Mouse (Mus musculus): Measurements from ENCODE around the gene Krtap3-3. TPM values are rescaled to one million over a fixed set of nuclear protein-coding genes. Genes with fewer than 3 reads are reported as not detected.
"Not testable (repeated sequence)": the region's sequence is repeated elsewhere in the genome, so short reads cannot be mapped to it uniquely, and the experiment has no call there.

The Krtap3-3 gene
- polyA plus RNA-seq (2015; fragmentation: Nextera tagmentation; extraction: Ambion mirVana): not detected in 2 replicates

DNA sequence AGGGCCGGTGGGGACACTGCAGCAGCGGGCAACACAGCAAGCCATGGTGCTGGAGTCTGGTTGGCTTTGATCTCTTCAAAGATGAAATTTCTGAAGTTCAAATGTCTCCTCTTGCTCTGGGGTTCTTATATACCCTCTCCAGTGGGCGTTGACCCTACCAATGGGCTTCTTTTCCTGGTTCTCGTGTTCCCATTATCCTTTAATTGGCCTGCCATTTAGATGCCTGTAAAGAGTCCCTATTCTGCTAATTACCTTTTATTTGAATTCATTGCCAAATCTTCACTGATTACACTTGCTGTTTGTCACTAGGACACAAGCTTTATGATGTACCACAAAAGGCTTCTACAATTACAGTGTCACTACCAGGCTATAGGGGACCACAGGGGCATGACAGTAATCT is at the start of gene Krtap3-3:
TSS of gene Krtap3-3 (minus strand) at position 101 of the 400 bp plus-strand sequence.
- 50% methylated on average over 4 of the region's 4 CpGs for WGBS
- H3K9me3 ChIP-seq (replicated peaks; ENCODE audit: control insufficient read depth, low read length): no peaks in the 10 kb centered on the region

DNA sequence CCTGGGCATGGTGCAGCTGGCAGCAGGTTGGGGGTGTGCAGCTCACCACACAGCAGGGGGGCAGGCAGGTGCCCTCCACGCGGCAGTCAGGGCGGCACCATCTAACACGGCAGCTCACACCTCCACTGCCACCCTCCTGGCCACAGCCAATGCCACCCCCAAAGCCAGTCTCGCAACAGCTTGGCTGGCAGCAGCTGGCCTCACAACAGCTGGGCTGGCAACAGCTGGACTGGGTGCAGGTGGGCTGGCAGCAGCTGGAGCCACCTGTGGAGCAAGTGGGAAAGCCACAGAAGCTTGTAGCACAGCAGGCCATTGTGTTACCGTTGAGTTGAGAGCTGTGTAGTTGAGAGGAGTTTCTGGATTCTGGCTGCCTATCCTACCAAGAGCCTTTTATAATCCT is 47.1 kb upstream of the Krtap3-3 start, which contains the start of gene Krtap9-3:
TSS of gene Krtap9-3 (minus strand) at position 364 of the 400 bp plus-strand sequence.
- not testable (repeated sequence) for H3K9me3 ChIP-seq (replicated peaks; ENCODE audit: control insufficient read depth, low read length); H3K4me2 ChIP-seq (ENCODE audit: low read depth, low read length); H3K27me3 ChIP-seq (ENCODE audit: control insufficient read depth, insufficient read depth, low read length); H3K4me3 ChIP-seq (ENCODE audit: low read length); H3K36me3 ChIP-seq (ENCODE audit: control insufficient read depth, insufficient read depth); ATAC-seq (replicated peaks; ENCODE audit: extremely low read depth, insufficient read depth, low FRiP score); H3K27ac ChIP-seq (ENCODE audit: low read length); H3K9ac ChIP-seq (ENCODE audit: low read length); H3K4me1 ChIP-seq (ENCODE audit: control insufficient read depth, insufficient read depth, low read length)
- WGBS: 79% methylated on average over 6 of the region's 6 CpGs

More for the DNA sequence above, at the start of gene Krtap3-3:
- H3K4me3 ChIP-seq (ENCODE audit: low read length): no peak within 1 kb of the TSS
- no peak for ATAC-seq (replicated peaks; ENCODE audit: extremely low read depth, insufficient read depth, low FRiP score)
- no peaks in the 10 kb centered on the region for H3K36me3 ChIP-seq (ENCODE audit: control insufficient read depth, insufficient read depth)
- H3K4me1 ChIP-seq (ENCODE audit: control insufficient read depth, insufficient read depth, low read length): no peaks in the 10 kb centered on the region
- no peak within 1 kb of the TSS for H3K4me2 ChIP-seq (ENCODE audit: low read depth, low read length)
- H3K27me3 ChIP-seq (ENCODE audit: control insufficient read depth, insufficient read depth, low read length): no peaks in the 10 kb centered on the region
- no peak within 1 kb of the TSS for H3K27ac ChIP-seq (ENCODE audit: low read length)
- H3K9ac ChIP-seq (ENCODE audit: low read length): no peak within 1 kb of the TSS

DNA sequence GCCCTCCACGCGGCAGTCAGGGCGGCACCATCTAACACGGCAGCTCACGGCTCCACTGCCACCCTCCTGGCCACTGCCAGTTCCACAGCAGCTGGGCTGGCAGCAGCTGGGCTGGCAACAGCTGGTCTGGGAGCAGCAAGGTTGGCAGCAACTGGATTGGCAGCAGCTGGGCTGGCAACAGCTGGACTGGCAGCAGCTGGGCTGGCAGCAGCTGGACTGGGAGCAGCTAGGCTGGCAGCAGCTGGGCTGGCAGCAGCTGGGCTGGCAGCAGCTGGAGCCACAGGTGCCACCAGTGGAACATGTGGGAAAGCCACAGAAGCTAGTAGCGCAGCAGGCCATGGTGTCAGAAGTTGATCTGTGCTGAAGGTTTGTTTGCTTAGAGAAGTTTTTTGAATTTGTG is 40.3 kb upstream of the Krtap3-3 start, which contains the start of gene Krtap1-3:
TSS of gene Krtap1-3 (minus strand) at position 359 of the 400 bp plus-strand sequence.
- Histone ChIP-seq H3K27me3 (ENCODE audit: control insufficient read depth, insufficient read depth, low read length) (no peaks in the 10 kb centered on the region), H3K4me1 (ENCODE audit: control insufficient read depth, insufficient read depth, low read length) (no peaks in the 10 kb centered on the region), H3K9ac (ENCODE audit: low read length) (no peak within 1 kb of the TSS), H3K36me3 (ENCODE audit: control insufficient read depth, insufficient read depth) (no peaks in the 10 kb centered on the region), H3K9me3 (replicated peaks; ENCODE audit: control insufficient read depth, low read length) (no peaks in the 10 kb centered on the region), H3K4me2 (ENCODE audit: low read depth, low read length) (no peak within 1 kb of the TSS), H3K27ac (ENCODE audit: low read length) (no peak within 1 kb of the TSS), H3K4me3 (ENCODE audit: low read length) (no peak within 1 kb of the TSS)
- WGBS: 79% methylated on average over 6 of the region's 6 CpGs
- ATAC-seq (replicated peaks; ENCODE audit: extremely low read depth, insufficient read depth, low FRiP score): no peak

DNA sequence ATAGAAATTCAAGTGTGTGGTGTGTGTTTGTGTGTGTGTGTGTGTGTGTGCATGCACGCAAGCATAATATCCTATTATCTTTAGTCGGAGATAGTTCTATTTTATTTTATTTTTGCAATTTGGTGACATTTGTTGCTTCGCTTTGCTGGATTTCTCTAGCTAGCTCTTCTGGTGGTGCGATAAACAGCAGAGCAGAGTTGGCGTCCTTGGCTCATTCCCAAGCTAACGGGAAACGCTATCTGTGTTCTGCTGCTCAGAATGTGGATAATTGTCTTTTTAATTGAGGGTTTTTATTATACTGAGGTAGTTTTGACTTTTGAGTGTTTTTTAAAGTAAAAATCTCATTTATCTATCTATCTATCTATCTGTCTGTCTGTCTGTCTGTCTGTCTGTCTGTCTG is 34.4 kb upstream of the Krtap3-3 start:
- H3K4me2 ChIP-seq (ENCODE audit: low read depth, low read length): no peak overlapping the region
- ATAC-seq (replicated peaks; ENCODE audit: extremely low read depth, insufficient read depth, low FRiP score): no peak
- H3K27ac ChIP-seq (ENCODE audit: low read length): no peak overlapping the region
- 70% methylated on average over 7 of the region's 7 CpGs for WGBS
- H3K4me1 ChIP-seq (ENCODE audit: control insufficient read depth, insufficient read depth, low read length): no peaks in the 10 kb centered on the region
- no peaks in the 10 kb centered on the region for H3K27me3 ChIP-seq (ENCODE audit: control insufficient read depth, insufficient read depth, low read length)
- H3K9ac ChIP-seq (ENCODE audit: low read length): no peak overlapping the region
- H3K4me3 ChIP-seq (ENCODE audit: low read length): no peak overlapping the region
- H3K36me3 ChIP-seq (ENCODE audit: control insufficient read depth, insufficient read depth): no peaks in the 10 kb centered on the region
- H3K9me3 ChIP-seq (replicated peaks; ENCODE audit: control insufficient read depth, low read length): no peaks in the 10 kb centered on the region

DNA sequence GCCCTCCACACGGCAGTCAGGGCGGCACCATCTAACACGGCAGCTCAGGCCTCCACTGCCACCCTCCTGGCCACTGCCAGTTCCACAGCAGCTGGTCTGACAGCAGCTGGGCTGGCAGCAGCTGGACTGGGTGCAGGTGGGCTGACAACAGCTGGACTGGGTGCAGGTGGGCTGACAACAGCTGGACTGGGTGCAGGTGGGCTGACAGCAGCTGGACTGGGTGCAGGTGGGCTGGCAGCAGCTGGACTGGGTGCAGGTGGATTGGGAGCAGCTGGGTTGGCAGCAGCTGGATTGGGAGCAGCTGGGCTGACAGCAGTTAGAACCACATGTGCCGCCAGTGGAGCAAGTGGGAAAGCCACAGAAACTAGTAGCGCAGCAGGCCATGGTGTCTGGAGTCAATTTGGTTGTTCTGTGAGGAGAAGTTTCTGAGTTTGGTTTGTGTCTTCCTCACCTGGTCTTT is 32.6 kb upstream of the Krtap3-3 start, which contains the start of gene Krtap1-4:
TSS of gene Krtap1-4 (minus strand) at position 410 of the 460 bp plus-strand sequence.
- Histone ChIP-seq H3K9me3 (replicated peaks; ENCODE audit: control insufficient read depth, low read length) (no peaks in the 10 kb centered on the region), H3K4me3 (ENCODE audit: low read length) (no peak within 1 kb of the TSS), H3K4me2 (ENCODE audit: low read depth, low read length) (no peak within 1 kb of the TSS), H3K27me3 (ENCODE audit: control insufficient read depth, insufficient read depth, low read length) (no peaks in the 10 kb centered on the region), H3K9ac (ENCODE audit: low read length) (no peak within 1 kb of the TSS), H3K27ac (ENCODE audit: low read length) (no peak within 1 kb of the TSS), H3K36me3 (ENCODE audit: control insufficient read depth, insufficient read depth) (no peaks in the 10 kb centered on the region), H3K4me1 (ENCODE audit: control insufficient read depth, insufficient read depth, low read length) (no peaks in the 10 kb centered on the region)
- WGBS: 71% methylated on average over 5 of the region's 5 CpGs
- ATAC-seq (replicated peaks; ENCODE audit: extremely low read depth, insufficient read depth, low FRiP score): no peak

DNA sequence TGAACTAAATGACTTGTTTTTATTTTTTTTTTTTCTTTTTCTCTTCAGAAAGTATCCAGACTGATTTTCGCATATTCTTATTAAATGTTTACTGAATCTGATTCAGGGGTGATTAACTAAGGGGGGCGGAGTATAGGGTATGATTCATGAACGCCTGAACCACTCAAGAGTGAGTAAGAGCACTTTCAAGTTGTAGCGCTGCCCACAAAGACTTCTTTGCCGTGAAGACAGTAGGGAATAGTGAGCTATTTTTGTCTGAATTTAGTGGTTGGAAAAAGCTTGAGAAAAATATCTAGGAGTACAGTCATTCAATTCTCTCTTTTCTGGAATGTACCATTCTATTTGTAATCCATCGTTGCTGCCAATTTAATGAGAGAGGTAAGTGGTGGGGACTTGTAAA is 30.9 kb upstream of the Krtap3-3 start:
- WGBS: 69% methylated on average over 6 of the region's 6 CpGs
- no peak for ATAC-seq (replicated peaks; ENCODE audit: extremely low read depth, insufficient read depth, low FRiP score)

DNA sequence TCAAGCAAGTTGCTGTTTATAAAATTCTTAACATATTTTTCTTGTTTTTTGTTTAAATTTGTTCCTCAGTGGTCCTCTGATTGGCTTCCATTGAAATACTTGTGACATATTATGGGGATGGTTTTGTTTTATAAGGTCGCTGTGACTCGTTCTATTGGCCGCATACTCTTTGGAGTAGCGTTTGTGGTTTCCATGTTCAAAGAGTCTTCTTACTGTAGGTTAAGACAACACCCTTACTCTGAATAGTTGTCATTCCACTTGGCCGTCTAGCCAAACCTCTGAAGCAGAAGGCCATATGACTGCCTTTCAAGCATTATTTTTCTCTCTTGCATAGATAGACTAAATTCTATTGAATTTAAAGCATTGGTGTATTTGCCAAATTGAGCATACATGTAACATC is 30.4 kb upstream of the Krtap3-3 start:
- Histone ChIP-seq H3K9ac (ENCODE audit: low read length) (no peak overlapping the region), H3K27me3 (ENCODE audit: control insufficient read depth, insufficient read depth, low read length) (no peaks in the 10 kb centered on the region), H3K27ac (ENCODE audit: low read length) (no peak overlapping the region), H3K4me1 (ENCODE audit: control insufficient read depth, insufficient read depth, low read length) (no peaks in the 10 kb centered on the region), H3K9me3 (replicated peaks; ENCODE audit: control insufficient read depth, low read length) (no peaks in the 10 kb centered on the region), H3K36me3 (ENCODE audit: control insufficient read depth, insufficient read depth) (no peaks in the 10 kb centered on the region), H3K4me3 (ENCODE audit: low read length) (no peak overlapping the region), H3K4me2 (ENCODE audit: low read depth, low read length) (no peak overlapping the region)
- no peak for ATAC-seq (replicated peaks; ENCODE audit: extremely low read depth, insufficient read depth, low FRiP score)
- 85% methylated on average over 5 of the region's 5 CpGs for WGBS

More for the DNA sequence above, 30.9 kb upstream of the Krtap3-3 start:
- Histone ChIP-seq H3K27me3 (ENCODE audit: control insufficient read depth, insufficient read depth, low read length) (no peaks in the 10 kb centered on the region), H3K4me2 (ENCODE audit: low read depth, low read length) (no peak overlapping the region), H3K36me3 (ENCODE audit: control insufficient read depth, insufficient read depth) (no peaks in the 10 kb centered on the region), H3K4me1 (ENCODE audit: control insufficient read depth, insufficient read depth, low read length) (no peaks in the 10 kb centered on the region), H3K27ac (ENCODE audit: low read length) (no peak overlapping the region), H3K4me3 (ENCODE audit: low read length) (no peak overlapping the region), H3K9ac (ENCODE audit: low read length) (no peak overlapping the region), H3K9me3 (replicated peaks; ENCODE audit: control insufficient read depth, low read length) (no peaks in the 10 kb centered on the region)

DNA sequence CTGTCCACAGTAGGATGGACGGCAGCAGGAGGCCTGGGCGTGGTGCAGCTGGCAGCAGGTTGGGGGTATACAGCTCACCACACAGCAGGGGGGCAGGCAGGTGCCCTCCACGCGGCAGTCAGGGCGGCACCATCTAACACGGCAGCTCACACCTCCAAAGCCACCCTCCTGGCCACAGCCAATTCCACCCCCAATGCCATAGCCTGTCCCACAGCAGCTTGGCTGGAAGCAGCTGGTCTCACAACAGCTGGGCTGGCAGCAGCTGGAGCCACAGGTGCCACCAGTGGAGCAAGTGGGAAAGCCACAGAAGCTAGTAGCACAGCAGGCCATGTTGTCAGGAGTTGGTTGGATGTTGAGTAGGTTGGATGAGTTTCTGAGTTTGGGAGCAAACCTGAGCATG is 30.0 kb upstream of the Krtap3-3 start, which contains the start of gene Krtap1-5:
TSS of gene Krtap1-5 (minus strand) at position 381 of the 400 bp plus-strand sequence.
- WGBS: 77% methylated on average over 6 of the region's 6 CpGs
- no peak for ATAC-seq (replicated peaks; ENCODE audit: extremely low read depth, insufficient read depth, low FRiP score)
- Histone ChIP-seq H3K27ac (ENCODE audit: low read length) (no peak within 1 kb of the TSS), H3K4me1 (ENCODE audit: control insufficient read depth, insufficient read depth, low read length) (no peaks in the 10 kb centered on the region), H3K9ac (ENCODE audit: low read length) (no peak within 1 kb of the TSS), H3K36me3 (ENCODE audit: control insufficient read depth, insufficient read depth) (no peaks in the 10 kb centered on the region), H3K9me3 (replicated peaks; ENCODE audit: control insufficient read depth, low read length) (no peaks in the 10 kb centered on the region), H3K27me3 (ENCODE audit: control insufficient read depth, insufficient read depth, low read length) (no peaks in the 10 kb centered on the region), H3K4me2 (ENCODE audit: low read depth, low read length) (no peak within 1 kb of the TSS), H3K4me3 (ENCODE audit: low read length) (no peak within 1 kb of the TSS)

DNA sequence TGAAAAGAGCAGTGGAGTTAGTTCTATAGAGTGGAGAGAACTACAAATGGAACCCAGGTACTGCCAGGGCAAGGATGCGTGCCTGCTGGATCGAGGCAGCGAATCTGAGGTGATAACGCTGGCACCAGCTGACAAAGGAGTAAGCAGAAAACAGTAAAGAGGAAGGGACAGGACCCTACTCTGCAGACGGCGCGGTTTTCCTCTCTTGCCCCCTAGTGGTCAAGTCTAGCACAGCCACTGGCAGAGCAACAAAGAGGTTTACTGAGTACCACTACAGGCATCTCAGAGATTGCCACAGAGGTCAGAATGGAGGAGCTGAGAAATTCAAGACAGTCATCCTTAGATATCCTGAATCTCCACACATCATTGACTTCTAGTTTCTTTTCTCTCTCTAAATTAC is 23.4 kb upstream of the Krtap3-3 start:
- peak overlapping the region; percentile 44 for H3K4me2 ChIP-seq (ENCODE audit: low read depth, low read length)
- WGBS: 3% methylated on average over 7 of the region's 7 CpGs
- no peak overlapping the region for H3K27ac ChIP-seq (ENCODE audit: low read length)
- ATAC-seq (replicated peaks; ENCODE audit: extremely low read depth, insufficient read depth, low FRiP score): no peak
- H3K9ac ChIP-seq (ENCODE audit: low read length): no peak overlapping the region
- H3K9me3 ChIP-seq (replicated peaks; ENCODE audit: control insufficient read depth, low read length): no peaks in the 10 kb centered on the region
- H3K4me3 ChIP-seq (ENCODE audit: low read length): no peak overlapping the region
- no peaks in the 10 kb centered on the region for H3K27me3 ChIP-seq (ENCODE audit: control insufficient read depth, insufficient read depth, low read length)
- H3K36me3 ChIP-seq (ENCODE audit: control insufficient read depth, insufficient read depth): no peaks in the 10 kb centered on the region
- no peaks in the 10 kb centered on the region for H3K4me1 ChIP-seq (ENCODE audit: control insufficient read depth, insufficient read depth, low read length)
